ENCODE assay signal across 8 mouse cellular contexts in the genomic region with DNA sequence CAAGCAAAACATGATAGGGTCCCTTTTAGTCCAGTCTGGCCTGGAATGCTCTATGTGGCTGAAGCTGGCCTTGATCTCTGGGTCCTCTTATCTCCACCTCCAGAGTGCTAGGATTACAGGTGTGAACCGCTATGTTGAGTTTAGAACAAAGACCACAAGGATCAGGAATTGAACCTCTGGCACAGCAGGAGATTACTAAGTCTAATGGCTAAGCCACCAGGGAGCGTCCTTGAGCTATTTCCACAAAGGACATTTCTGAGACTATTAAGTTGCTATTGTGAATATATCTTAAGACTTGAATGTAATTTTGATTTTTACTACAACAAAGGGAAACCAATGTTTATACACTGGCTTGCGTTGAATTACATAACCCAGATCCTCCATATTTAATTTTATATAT. TPM values are rescaled to one million over a fixed set of nuclear protein-coding genes. Genes with fewer than 3 reads are reported as not detected.
DNase-seq lines count a peak whose midpoint lies in the region; ATAC-seq and TF ChIP-seq lines count a peak whose summit lies in the region.

No protein-coding gene starts in this region.

- no peak overlapping the region for H3K9ac ChIP-seq in heart, embryonic 11.5 days (ENCODE audit: low read depth, low read length)
- no peak overlapping the region for H3K9ac ChIP-seq in heart, postnatal 0 days (replicated peaks; ENCODE audit: low read depth, low read length)
- H3K9ac ChIP-seq in forebrain, embryonic 12.5 days = no peak overlapping the region
- H3K9ac ChIP-seq in forebrain, embryonic 16.5 days (replicated peaks; ENCODE audit: low read depth, low read length) = no peak overlapping the region

- H3K27ac ChIP-seq in heart, embryonic 11.5 days (ENCODE audit: low read depth, low read length) = no peak overlapping the region
- H3K27ac ChIP-seq in heart, postnatal 0 days (ENCODE audit: low read depth) = no peak overlapping the region
- H3K27ac ChIP-seq in forebrain, embryonic 12.5 days = no peak overlapping the region
- H3K27ac ChIP-seq in forebrain, embryonic 16.5 days (ENCODE audit: low read length) = no peak overlapping the region

- no peak for TF ChIP-seq EP300 in heart, postnatal 0 days (IDR thresholded peaks at IDR 0.05; ENCODE audit: low read depth)

- H3K9me3 ChIP-seq in heart, embryonic 11.5 days (replicated peaks; ENCODE audit: control insufficient read depth, low read length) = no peaks in the 10 kb centered on the region
- no peaks in the 10 kb centered on the region for H3K9me3 ChIP-seq in heart, postnatal 0 days (replicated peaks; ENCODE audit: control insufficient read depth, low read length)
- no peaks in the 10 kb centered on the region for H3K9me3 ChIP-seq in forebrain, embryonic 12.5 days
- H3K9me3 ChIP-seq in forebrain, embryonic 16.5 days (ENCODE audit: control insufficient read depth, low read length) = no peaks in the 10 kb centered on the region

- peak; percentile 50 for TF ChIP-seq CTCF in heart, postnatal 0 days (IDR thresholded peaks at IDR 0.05; ENCODE audit: low read depth)

- no peaks in the 10 kb centered on the region for H3K27me3 ChIP-seq in heart, embryonic 11.5 days (ENCODE audit: control insufficient read depth, insufficient read depth, low read length)
- no peaks in the 10 kb centered on the region for H3K27me3 ChIP-seq in heart, postnatal 0 days (ENCODE audit: control insufficient read depth, insufficient read depth, low read length)
- H3K27me3 ChIP-seq in forebrain, embryonic 12.5 days = no peaks in the 10 kb centered on the region
- no peaks in the 10 kb centered on the region for H3K27me3 ChIP-seq in forebrain, embryonic 16.5 days (replicated peaks; ENCODE audit: control insufficient read depth, insufficient read depth, low read length)

- 44% methylated on average over 3 of the region's 3 CpGs for WGBS in heart, embryonic 11.5 days (ENCODE audit: insufficient replicate concordance)
- 48% methylated on average over 3 of the region's 3 CpGs for WGBS in heart, postnatal 0 days
- 43% methylated on average over 3 of the region's 3 CpGs for WGBS in forebrain, embryonic 12.5 days
- 48% methylated on average over 3 of the region's 3 CpGs for WGBS in forebrain, embryonic 16.5 days

- H3K4me2 ChIP-seq in heart, embryonic 11.5 days = no peak overlapping the region
- H3K4me2 ChIP-seq in heart, postnatal 0 days (ENCODE audit: low read depth, low read length) = no peak overlapping the region
- H3K4me2 ChIP-seq in forebrain, embryonic 12.5 days = no peak overlapping the region
- H3K4me2 ChIP-seq in forebrain, embryonic 16.5 days (ENCODE audit: low read length) = no peak overlapping the region

- no peak overlapping the region for H3K4me3 ChIP-seq in heart, embryonic 11.5 days (ENCODE audit: low read depth, low read length)
- H3K4me3 ChIP-seq in heart, postnatal 0 days (ENCODE audit: low read depth, low read length) = no peak overlapping the region
- no peak overlapping the region for H3K4me3 ChIP-seq in forebrain, embryonic 12.5 days (replicated peaks)
- H3K4me3 ChIP-seq in forebrain, embryonic 16.5 days (replicated peaks; ENCODE audit: low read length) = no peak overlapping the region

- no peaks in the 10 kb centered on the region for H3K36me3 ChIP-seq in heart, embryonic 11.5 days (ENCODE audit: control insufficient read depth, insufficient read depth, low read length)
- no peaks in the 10 kb centered on the region for H3K36me3 ChIP-seq in heart, postnatal 0 days (replicated peaks; ENCODE audit: control insufficient read depth, insufficient read depth, low read length)
- no peaks in the 10 kb centered on the region for H3K36me3 ChIP-seq in forebrain, embryonic 12.5 days (replicated peaks)
- no peaks in the 10 kb centered on the region for H3K36me3 ChIP-seq in forebrain, embryonic 16.5 days (ENCODE audit: control insufficient read depth, insufficient read depth)

- no peak for ATAC-seq in heart, embryonic 11.5 days (replicated peaks; ENCODE audit: insufficient number of reproducible peaks, low FRiP score, low TSS enrichment)
- ATAC-seq in heart, postnatal 0 days (ENCODE audit: insufficient read depth, low read depth) = no peak
- 0 out of 2 replicates have a peak, but pooled peaks have one; percentile 17 for ATAC-seq in megakaryocyte progenitor cell, adult 5-6 weeks (replicated peaks; ENCODE audit: poor library complexity)
- ATAC-seq in forebrain, embryonic 12.5 days (ENCODE audit: low FRiP score) = no peak
- no peak for ATAC-seq in forebrain, embryonic 16.5 days

- H3K4me1 ChIP-seq in heart, embryonic 11.5 days (ENCODE audit: control insufficient read depth, insufficient read depth, low read length) = no peaks in the 10 kb centered on the region
- H3K4me1 ChIP-seq in heart, postnatal 0 days (ENCODE audit: control insufficient read depth, insufficient read depth) = no peaks in the 10 kb centered on the region
- no peaks in the 10 kb centered on the region for H3K4me1 ChIP-seq in forebrain, embryonic 12.5 days
- no peaks in the 10 kb centered on the region for H3K4me1 ChIP-seq in forebrain, embryonic 16.5 days (replicated peaks; ENCODE audit: control insufficient read depth, insufficient read depth, low read length)

- peak; percentile 34 to 80 for DNase-seq in heart, adult 18-20 months
- peak; percentile 8 for DNase-seq in thymus, postnatal 14 days
- no peak for DNase-seq in thymus, postnatal 0 days (ENCODE audit: low spot score)
- DNase-seq in heart, postnatal 0 days (ENCODE audit: low spot score) = peak; percentile 36

RNA-seq across cellular contexts. Expression of a gene that starts 13.0 kb away (rescaled TPM):
- under 1 TPM; 0.39 to 0.50 TPM for total RNA-seq in heart, adult 18-20 months (2021)
- 0.44 and 0.63 TPM in 2 replicates for polyA plus RNA-seq in heart, embryonic 11.5 days (2014; fragmentation: Nextera tagmentation; extraction: Ambion mirVana)
- 0.63 and 1.0 TPM in 2 replicates for polyA plus RNA-seq in thymus, postnatal 0 days (2015; fragmentation: Nextera tagmentation; extraction: Ambion mirVana)
- total RNA-seq in heart, postnatal 0 days (2014; rRNA removed; ENCODE audit: low replicate concordance) = 0.42 TPM in 1 of 2 replicates, not detected in the other
- 0.27 and 0.49 TPM in 2 replicates for polyA plus RNA-seq in heart, postnatal 0 days (2015; fragmentation: Nextera tagmentation; extraction: Ambion mirVana)
- total RNA-seq in megakaryocyte progenitor cell, adult 5-6 weeks (2015) = 24.0 and 26.7 TPM in 2 replicates
- total RNA-seq in megakaryocyte progenitor cell, adult 5-6 weeks (2017) = 14.4 and 23.7 TPM in 2 replicates
- polyA plus RNA-seq in forebrain, embryonic 12.5 days (2016; fragmentation: Nextera tagmentation; extraction: Ambion mirVana) = 0.20 TPM in 1 of 2 replicates, not detected in the other
- polyA plus RNA-seq in forebrain, embryonic 16.5 days (2015; fragmentation: Nextera tagmentation; extraction: Ambion mirVana) = 0.19 and 0.78 TPM in 2 replicates
